Mouse (Mus musculus): ENCODE data around the gene C1ql4. TPM values are rescaled to one million over a fixed set of nuclear protein-coding genes. Genes with fewer than 3 reads are reported as not detected.

The C1ql4 gene
- polyA plus RNA-seq, 1 experiment from 2014 or later = not detected

DNA sequence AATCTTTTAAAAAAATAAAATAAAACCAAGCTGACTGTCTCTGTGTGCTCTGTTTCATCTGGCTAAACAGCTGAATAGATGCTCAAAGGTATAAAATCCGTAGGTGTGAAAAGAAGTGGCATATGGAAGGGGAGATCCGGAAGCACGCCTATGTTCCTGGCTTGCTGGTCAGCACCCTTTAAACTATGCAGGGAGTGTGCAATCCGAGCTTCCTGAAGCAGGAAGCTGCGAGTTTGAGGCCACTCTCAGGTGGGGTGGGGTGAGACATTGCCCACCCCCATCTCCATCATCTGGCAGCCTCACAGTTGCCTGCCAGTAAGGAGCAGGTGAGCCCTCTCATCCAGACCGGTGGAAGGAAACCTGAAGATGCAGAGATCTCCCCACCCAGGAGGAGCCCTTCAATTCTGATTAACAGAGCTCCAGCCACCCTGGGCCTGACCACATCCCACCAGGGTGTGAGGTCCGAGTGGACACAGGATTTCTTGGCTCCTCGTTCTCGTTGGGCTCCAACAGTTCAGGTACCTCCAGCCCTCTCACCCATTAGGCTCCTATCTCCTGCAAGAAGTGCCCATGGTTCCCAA lies 13.5 kb downstream of the C1ql4 start, which contains the start of gene Troap:
Troap (plus strand) TSS at position 557 of the 581 bp plus-strand sequence.
- TF ChIP-seq EP300 (IDR thresholded peaks at IDR 0.05) (no peak), CTCF (IDR thresholded peaks at IDR 0.05) (no peak)
- peak within 1 kb of the TSS; percentile 78 for H3K4me2 ChIP-seq (replicated peaks; ENCODE audit: low read depth, low read length)
- 20% methylated on average over 9 of the region's 9 CpGs for WGBS
- DNase-seq (ENCODE audit: low spot score) (no peak), ATAC-seq (peak; percentile 36)
- no peaks in the 10 kb centered on the region for H3K9me3 ChIP-seq (ENCODE audit: low read length)
- H3K4me1 ChIP-seq (ENCODE audit: insufficient read depth, low read depth, low read length) = peaks cover 9% of the 10 kb centered on the region; the same call in 1 of the 2 replicates
- peak within 1 kb of the TSS; percentile 70 for H3K9ac ChIP-seq (replicated peaks; ENCODE audit: low read depth)
- H3K27ac ChIP-seq (ENCODE audit: low read length) = peak within 1 kb of the TSS; percentile 95
- H3K4me3 ChIP-seq (ENCODE audit: low read depth, low read length) = peak within 1 kb of the TSS; percentile 42
- H3K27me3 ChIP-seq (replicated peaks; ENCODE audit: insufficient read depth, low read length) = no peaks in the 10 kb centered on the region
- H3K36me3 ChIP-seq (ENCODE audit: insufficient read depth, low read length) = no peaks in the 10 kb centered on the region

DNA sequence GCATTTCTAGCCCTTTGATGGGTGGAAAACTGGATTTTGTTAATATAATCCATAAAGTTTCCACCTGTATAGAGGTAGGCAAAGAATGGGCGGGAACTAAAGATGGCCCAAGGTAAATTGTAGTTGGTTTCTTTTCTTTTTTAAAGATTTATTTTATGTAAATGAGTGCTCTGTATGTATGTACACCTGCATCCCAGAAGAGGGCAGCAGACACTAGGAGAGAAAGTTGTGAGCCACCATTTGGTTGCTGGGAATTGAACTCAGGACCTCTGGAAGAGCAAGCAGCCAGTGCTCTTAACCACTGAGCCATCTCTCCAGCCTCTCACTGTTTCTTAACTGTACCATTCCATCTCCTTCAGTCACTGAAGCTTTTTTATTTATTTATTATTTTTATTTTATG lies 15.6 kb downstream of the C1ql4 start:
- Histone ChIP-seq H3K27me3 (replicated peaks; ENCODE audit: insufficient read depth, low read length) (no peaks in the 10 kb centered on the region), H3K9ac (replicated peaks; ENCODE audit: low read depth) (no peak overlapping the region), H3K9me3 (ENCODE audit: low read length) (no peaks in the 10 kb centered on the region), H3K4me2 (replicated peaks; ENCODE audit: low read depth, low read length) (no peak overlapping the region), H3K4me3 (ENCODE audit: low read depth, low read length) (no peak overlapping the region), H3K27ac (ENCODE audit: low read length) (no peak overlapping the region), H3K36me3 (ENCODE audit: insufficient read depth, low read length) (no peaks in the 10 kb centered on the region), H3K4me1 (ENCODE audit: insufficient read depth, low read depth, low read length) (peaks cover 9% of the 10 kb centered on the region; the same call in 1 of the 2 replicates)
- TF ChIP-seq EP300 (IDR thresholded peaks at IDR 0.05) (no peak), CTCF (IDR thresholded peaks at IDR 0.05) (peak; percentile 19; the same call in 1 of the 2 replicates)
- WGBS = 87% methylated on average over 1 of the region's 1 CpGs
- no peak for ATAC-seq
- DNase-seq (ENCODE audit: low spot score) = no peak

DNA sequence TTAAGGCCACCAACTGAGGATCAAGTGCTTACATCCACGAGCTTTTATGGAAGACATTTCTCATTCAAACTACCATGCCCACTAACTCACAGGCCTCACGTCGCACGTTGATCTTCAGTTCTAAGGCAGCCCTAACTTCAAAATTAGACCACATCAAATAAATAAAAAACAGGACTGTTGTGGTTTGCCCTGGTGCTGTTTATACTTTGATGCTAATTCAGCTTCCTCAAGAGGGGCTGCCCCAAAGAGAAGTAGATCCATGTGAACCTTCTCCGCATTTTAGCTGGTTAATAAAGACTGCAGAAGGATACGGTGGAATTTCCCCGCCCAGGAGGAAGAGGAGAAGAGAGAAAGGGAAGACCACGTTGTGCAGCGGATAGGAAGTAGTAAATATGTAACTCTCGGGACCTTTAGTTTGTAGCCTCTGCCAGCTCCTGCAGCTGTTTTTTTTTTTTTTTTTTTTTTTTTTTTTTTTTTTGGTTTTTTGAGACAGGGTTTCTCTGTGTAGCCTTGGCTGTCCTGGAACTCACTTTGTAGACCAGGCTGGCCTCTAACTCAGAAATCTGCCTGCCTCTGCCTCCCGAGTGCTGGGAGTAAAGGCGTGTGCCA lies 22.0 kb downstream of the C1ql4 start:
- Histone ChIP-seq H3K9me3 (ENCODE audit: low read length) (no peaks in the 10 kb centered on the region), H3K27me3 (replicated peaks; ENCODE audit: insufficient read depth, low read length) (0 out of 2 replicates have a peak, but pooled peaks cover 3% of the 10 kb centered on the region), H3K4me2 (replicated peaks; ENCODE audit: low read depth, low read length) (no peak overlapping the region), H3K4me3 (ENCODE audit: low read depth, low read length) (no peak overlapping the region), H3K9ac (replicated peaks; ENCODE audit: low read depth) (no peak overlapping the region), H3K36me3 (ENCODE audit: insufficient read depth, low read length) (no peaks in the 10 kb centered on the region), H3K4me1 (ENCODE audit: insufficient read depth, low read depth, low read length) (no peaks in the 10 kb centered on the region), H3K27ac (ENCODE audit: low read length) (no peak overlapping the region)
- TF ChIP-seq EP300 (IDR thresholded peaks at IDR 0.05) = no peak
- no peak for TF ChIP-seq CTCF (IDR thresholded peaks at IDR 0.05)
- no peak for ATAC-seq
- 64% methylated on average over 12 of the region's 12 CpGs for WGBS
- no peak for DNase-seq (ENCODE audit: low spot score)

DNA sequence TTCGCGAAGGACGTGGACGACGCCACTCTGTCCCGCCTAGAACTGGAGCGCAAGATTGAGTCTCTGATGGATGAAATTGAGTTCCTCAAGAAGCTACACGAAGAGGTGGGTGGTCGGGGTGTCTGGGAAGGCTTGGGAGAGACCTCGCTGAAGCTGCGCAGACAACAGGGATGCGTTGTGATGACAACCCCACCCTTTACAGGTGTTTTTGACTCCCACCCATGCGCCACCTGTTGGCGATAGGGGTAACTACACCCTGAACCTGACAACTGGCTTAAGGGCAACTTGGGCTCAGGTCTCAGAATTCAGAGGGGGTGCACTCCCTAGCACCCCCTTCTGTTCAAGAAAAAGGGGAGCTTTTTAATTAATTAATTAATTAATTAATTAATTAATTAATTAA lies 31.3 kb downstream of the C1ql4 start:
- Histone ChIP-seq H3K4me3 (ENCODE audit: low read depth, low read length) (no peak overlapping the region), H3K27ac (ENCODE audit: low read length) (no peak overlapping the region), H3K9me3 (ENCODE audit: low read length) (no peaks in the 10 kb centered on the region), H3K9ac (replicated peaks; ENCODE audit: low read depth) (no peak overlapping the region), H3K4me2 (replicated peaks; ENCODE audit: low read depth, low read length) (no peak overlapping the region), H3K36me3 (ENCODE audit: insufficient read depth, low read length) (no peaks in the 10 kb centered on the region), H3K4me1 (ENCODE audit: insufficient read depth, low read depth, low read length) (peaks cover 3% of the 10 kb centered on the region; the same call in 1 of the 2 replicates), H3K27me3 (replicated peaks; ENCODE audit: insufficient read depth, low read length) (peaks cover 54% of the 10 kb centered on the region)
- WGBS = 10% methylated on average over 14 of the region's 14 CpGs
- DNase-seq (ENCODE audit: low spot score) (no peak), ATAC-seq (no peak)
- TF ChIP-seq CTCF (IDR thresholded peaks at IDR 0.05) (peak; percentile 74), EP300 (IDR thresholded peaks at IDR 0.05) (no peak)

DNA sequence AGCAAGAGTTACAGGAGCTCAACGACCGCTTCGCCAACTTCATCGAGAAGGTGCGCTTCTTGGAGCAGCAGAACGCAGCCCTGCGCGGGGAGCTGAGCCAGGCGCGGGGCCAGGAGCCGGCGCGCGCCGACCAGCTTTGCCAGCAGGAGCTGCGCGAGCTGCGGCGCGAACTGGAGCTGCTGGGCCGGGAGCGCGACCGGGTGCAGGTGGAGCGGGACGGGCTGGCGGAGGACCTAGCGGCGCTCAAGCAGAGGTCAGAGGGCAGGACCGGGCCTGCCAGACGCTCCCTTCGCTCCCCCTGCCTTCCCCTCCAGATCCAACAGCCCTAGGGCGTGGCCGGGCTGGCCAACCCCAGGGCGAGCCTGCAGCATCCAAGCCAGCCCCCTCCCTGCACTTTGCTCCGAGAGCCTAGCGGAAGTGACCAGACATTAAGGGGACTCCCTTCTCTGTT lies 32.1 kb downstream of the C1ql4 start:
- peaks cover 54% of the 10 kb centered on the region for H3K27me3 ChIP-seq (replicated peaks; ENCODE audit: insufficient read depth, low read length)
- no peaks in the 10 kb centered on the region for H3K36me3 ChIP-seq (ENCODE audit: insufficient read depth, low read length)
- H3K4me1 ChIP-seq (ENCODE audit: insufficient read depth, low read depth, low read length) = peaks cover 3% of the 10 kb centered on the region; the same call in 1 of the 2 replicates
- H3K4me2 ChIP-seq (replicated peaks; ENCODE audit: low read depth, low read length) = peak overlapping the region; percentile 44
- under 1% methylated on average over 37 of the region's 37 CpGs for WGBS
- peak overlapping the region; percentile 29 for H3K4me3 ChIP-seq (ENCODE audit: low read depth, low read length)
- TF ChIP-seq CTCF (IDR thresholded peaks at IDR 0.05) (no peak), EP300 (IDR thresholded peaks at IDR 0.05) (no peak)
- DNase-seq (ENCODE audit: low spot score) = peak; percentile 17
- no peak overlapping the region for H3K9ac ChIP-seq (replicated peaks; ENCODE audit: low read depth)
- H3K27ac ChIP-seq (ENCODE audit: low read length) = no peak overlapping the region
- peak; percentile 19; the same call in 1 of the 2 replicates for ATAC-seq
- no peaks in the 10 kb centered on the region for H3K9me3 ChIP-seq (ENCODE audit: low read length)

DNA sequence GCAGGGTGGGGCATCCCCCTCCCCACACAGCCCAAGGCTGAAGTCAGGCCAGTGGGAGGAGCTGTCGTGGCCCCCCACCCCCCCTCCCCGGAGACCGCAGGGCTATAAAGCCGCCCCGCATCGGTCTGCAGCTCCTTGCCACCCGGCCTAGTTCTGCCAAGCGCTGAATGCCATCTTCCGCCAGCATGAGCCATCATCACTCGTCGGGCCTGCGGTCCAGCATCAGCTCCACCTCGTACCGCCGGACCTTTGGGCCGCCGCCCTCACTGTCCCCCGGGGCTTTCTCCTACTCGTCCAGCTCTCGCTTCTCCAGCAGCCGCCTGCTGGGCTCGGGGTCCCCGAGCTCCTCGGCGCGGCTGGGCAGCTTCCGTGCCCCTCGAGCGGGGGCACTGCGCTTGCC lies 32.6 kb downstream of the C1ql4 start, which contains the start of gene Prph:
Prph (plus strand) TSS at position 135 of the 400 bp plus-strand sequence.
- H3K36me3 ChIP-seq (ENCODE audit: insufficient read depth, low read length) = no peaks in the 10 kb centered on the region
- no peak within 1 kb of the TSS for H3K27ac ChIP-seq (ENCODE audit: low read length)
- peaks cover 3% of the 10 kb centered on the region; the same call in 1 of the 2 replicates for H3K4me1 ChIP-seq (ENCODE audit: insufficient read depth, low read depth, low read length)
- no peak for TF ChIP-seq EP300 (IDR thresholded peaks at IDR 0.05)
- no peak for TF ChIP-seq CTCF (IDR thresholded peaks at IDR 0.05)
- no peak within 1 kb of the TSS for H3K9ac ChIP-seq (replicated peaks; ENCODE audit: low read depth)
- no peak for ATAC-seq
- H3K27me3 ChIP-seq (replicated peaks; ENCODE audit: insufficient read depth, low read length) = peaks cover 54% of the 10 kb centered on the region
- H3K9me3 ChIP-seq (ENCODE audit: low read length) = no peaks in the 10 kb centered on the region
- 3% methylated on average over 21 of the region's 30 CpGs for WGBS
- H3K4me3 ChIP-seq (ENCODE audit: low read depth, low read length) = peak within 1 kb of the TSS; percentile 29
- no peak for DNase-seq (ENCODE audit: low spot score)
- H3K4me2 ChIP-seq (replicated peaks; ENCODE audit: low read depth, low read length) = peak within 1 kb of the TSS; percentile 44

Data from lung, postnatal 0 days (tissue).